Mouse (Mus musculus): ENCODE results near the gene Ipp.

GRCm38 (mm10) chr4:116553035-116553434 lies 45.7 kb downstream of the Ipp start:
- TF ChIP-seq USF2 (IDR thresholded peaks at IDR 0.05; ENCODE audit: borderline replicate concordance in 1 of 2, insufficient read depth in 1 of 2, low read depth in 1 of 2, low read length in 2 of 2) (no peak), KAT2A (conservative IDR thresholded peaks at IDR 0.05; ENCODE audit: low read depth, low read length) (no peak), CTCF (IDR thresholded peaks at IDR 0.05 in 2 of 3, conservative IDR thresholded peaks at IDR 0.05 in 1 of 3; ENCODE audit: control insufficient read depth in 1 of 3, insufficient read depth in 1 of 3, low read depth in 2 of 3, low read length in 3 of 3, poor library complexity in 1 of 3, severe bottlenecking in 1 of 3) (no peak), EP300 (IDR thresholded peaks at IDR 0.05; ENCODE audit: low read depth in 1 of 2, low read length in 2 of 2) (no peak), GABPA (IDR thresholded peaks at IDR 0.05; ENCODE audit: low read depth, low read length) (no peak), POLR2A (IDR thresholded peaks at IDR 0.05; ENCODE audit: control insufficient read depth in 1 of 2, insufficient read depth in 1 of 2, low read depth in 1 of 2, low read length in 2 of 2, poor library complexity in 1 of 2) (no peak)
